Mouse (Mus musculus) liver, adult 2 months (tissue): Measurements from ENCODE around the gene Olfr1152. TPM values are rescaled to one million over a fixed set of nuclear protein-coding genes. Genes with fewer than 3 reads are reported as not detected.

Experiments
- DNase-seq: peaks from one replicate; pipeline ENCODE4 v3.0.0-alpha.2; 2011; ENCODE audit warnings: low read depth, low spot score; ENCODE audit errors: extremely low read depth
- H3K27ac ChIP-seq: fragments of 200-500 bp; replicated peaks from 2 replicates; pipeline ENCODE4 v1.5.1; 2012; ENCODE audit warnings: low read depth, mild to moderate bottlenecking, control low read depth, inconsistent platforms, low read length; ENCODE audit not compliant: insufficient read depth
- H3K27me3 ChIP-seq: fragments of 200-500 bp; 2 replicates; pipeline ENCODE4 v1.6.1; 2012; ENCODE audit warnings: mild to moderate bottlenecking, moderate library complexity, low read length, inconsistent platforms; ENCODE audit not compliant: control insufficient read depth, insufficient read depth
- H3K36me3 ChIP-seq: fragments of 200-500 bp; 2 replicates; pipeline ENCODE4 v1.6.1; 2012; ENCODE audit warnings: low read length, inconsistent platforms; ENCODE audit not compliant: control insufficient read depth, insufficient read depth
- H3K4me1 ChIP-seq: fragments of 200-500 bp; 2 replicates; pipeline ENCODE4 v1.6.1; 2011; ENCODE audit warnings: low read length; ENCODE audit not compliant: control insufficient read depth, insufficient read depth
- H3K4me3 ChIP-seq: fragments of 200-500 bp; 2 replicates; pipeline ENCODE4 v1.5.1; 2011; ENCODE audit warnings: low read depth, mild to moderate bottlenecking, control low read depth, low read length, moderate library complexity; ENCODE audit not compliant: insufficient read depth
- H3K79me2 ChIP-seq: fragments of 200-500 bp; 2 replicates; pipeline ENCODE4 v1.6.1; 2012; ENCODE audit warnings: inconsistent platforms, mild to moderate bottlenecking, low read length, moderate library complexity; ENCODE audit not compliant: control insufficient read depth, insufficient read depth
- H3K9ac ChIP-seq: fragments of 200-500 bp; 2 replicates; pipeline ENCODE4 v1.6.1; 2012; ENCODE audit warnings: low read depth, mild to moderate bottlenecking, control low read depth, inconsistent platforms, low read length
- CTCF ChIP-seq: fragments of 200-500 bp; IDR thresholded peaks from 2 replicates; pipeline ENCODE4 v1.5.1; 2011; ENCODE audit warnings: low read depth, low read length, control low read depth
- POLR2A ChIP-seq: fragments of 200-500 bp; IDR thresholded peaks from 2 replicates; pipeline ENCODE4 v1.6.1; 2011; ENCODE audit warnings: low read length, control low read depth; ENCODE audit not compliant: insufficient read depth; ENCODE audit errors: extremely low read depth
- WGBS: fragments of 180-500 bp; shearing (Covaris S2); methylation state at CpG from one replicate; pipeline ENCODE4 v1.1.7; 2018; 5-methylcytosine and 5-hydroxymethylcytosine counted together
- polyA plus RNA-seq: library from polyadenylated mRNA; depleted of rRNA; stranded (reverse); fragments of >200 nt; gene quantifications from 2 replicates; pipeline ENCODE4 v1.2.3, GENCODE M21; 2012; rRNA removed
- total RNA-seq: library from RNA; depleted of rRNA; stranded (reverse); fragments of >200 nt; gene quantifications from 2 replicates; pipeline ENCODE4 v1.2.3, GENCODE M21; 2014; rRNA removed

Gene Olfr1152
- total RNA-seq (not detected in 2 replicates), polyA plus RNA-seq (not detected in 2 replicates)

DNA sequence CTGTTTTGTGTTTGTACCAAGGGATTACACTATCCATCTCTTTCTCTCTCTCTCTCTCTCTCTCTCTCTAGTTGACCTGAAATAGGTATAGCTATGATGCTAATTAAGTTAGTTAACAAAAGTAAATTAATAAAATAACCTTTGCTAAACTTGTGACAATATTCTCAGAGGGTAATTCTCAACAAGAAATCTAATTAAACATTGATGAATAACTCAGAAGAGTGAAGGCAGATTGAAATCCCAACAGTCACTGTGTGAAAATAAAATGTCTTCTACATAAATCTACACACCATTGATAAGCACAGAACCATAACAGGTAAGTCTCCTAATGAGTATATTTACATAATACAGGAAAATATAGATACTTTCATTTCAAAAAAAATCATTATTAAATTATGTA is at the start of gene Olfr1152:
Gene Olfr1152, plus strand, starts transcription at position 301 of the 400 bp plus-strand sequence.
- TF ChIP-seq POLR2A (no peak), CTCF (no peak)
- no peak within 1 kb of the TSS for H3K9ac ChIP-seq

DNA sequence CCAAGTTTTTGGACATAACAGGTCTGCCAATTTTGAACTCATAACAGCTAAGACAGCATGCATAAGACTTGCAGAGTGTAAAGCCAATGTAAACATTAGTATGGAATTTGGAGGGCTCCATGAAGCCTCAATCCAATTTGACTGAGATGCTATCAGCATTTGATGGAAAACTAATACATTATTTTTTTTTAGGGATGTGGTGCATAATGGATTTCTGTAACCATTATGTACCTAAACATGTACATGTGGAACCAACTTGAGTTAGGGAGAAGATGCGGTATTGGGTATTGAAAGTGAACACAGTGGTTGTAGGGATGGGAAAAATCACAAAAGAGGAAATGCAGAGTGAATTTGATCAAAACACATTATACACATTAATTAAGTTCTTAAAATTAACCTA is 36.1 kb upstream of the Olfr1152 start, which contains the start of gene Olfr1148:
Gene Olfr1148, plus strand, starts transcription at position 301 of the 400 bp plus-strand sequence.
- H3K27me3 ChIP-seq, result no peaks in the 10 kb centered on the region
- H3K36me3 ChIP-seq, result no peaks in the 10 kb centered on the region
- WGBS, result 93% methylated on average over 1 of the region's 1 CpGs
- H3K9ac ChIP-seq, result no peak within 1 kb of the TSS
- no peaks in the 10 kb centered on the region for H3K4me1 ChIP-seq
- H3K79me2 ChIP-seq, result no peaks in the 10 kb centered on the region
- TF ChIP-seq POLR2A, result no peak
- no peak for TF ChIP-seq CTCF
- DNase-seq, result no peak
- no peak within 1 kb of the TSS for H3K27ac ChIP-seq
- no peak within 1 kb of the TSS for H3K4me3 ChIP-seq

More for the DNA sequence above, at the start of gene Olfr1152:
- Histone ChIP-seq H3K36me3 (no peaks in the 10 kb centered on the region), H3K4me1 (no peaks in the 10 kb centered on the region), H3K79me2 (no peaks in the 10 kb centered on the region), H3K4me3 (no peak within 1 kb of the TSS), H3K27me3 (no peaks in the 10 kb centered on the region), H3K27ac (no peak within 1 kb of the TSS)
- no peak for DNase-seq

DNA sequence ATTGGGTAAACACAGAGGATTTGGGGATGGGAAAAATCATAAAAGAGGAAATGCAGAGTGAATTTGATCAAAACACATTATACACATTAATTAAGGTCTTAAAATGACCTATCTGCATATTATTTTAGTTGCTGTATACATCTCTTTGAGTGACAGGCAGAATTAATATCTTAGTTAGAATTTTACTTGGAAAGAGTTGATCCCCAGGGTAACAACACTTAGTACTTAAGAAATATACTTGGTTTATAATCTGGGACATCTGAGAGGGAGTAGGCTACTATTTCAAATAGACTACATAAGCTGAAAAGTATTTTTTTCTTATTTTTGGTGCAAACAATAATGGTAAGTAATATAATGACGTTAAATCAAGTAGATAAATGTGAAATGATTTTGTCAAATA is 22.6 kb upstream of the Olfr1152 start, which contains the start of gene Olfr1150-ps1:
Gene Olfr1150-ps1, plus strand, starts transcription at position 301 of the 400 bp plus-strand sequence.
- no peak within 1 kb of the TSS for H3K27ac ChIP-seq
- H3K27me3 ChIP-seq, result no peaks in the 10 kb centered on the region
- H3K36me3 ChIP-seq, result no peaks in the 10 kb centered on the region
- H3K4me1 ChIP-seq, result peaks cover 5% of the 10 kb centered on the region; the same call in 1 of the 2 replicates
- no peak within 1 kb of the TSS for H3K9ac ChIP-seq
- DNase-seq, result no peak
- WGBS, result 77% methylated on average over 1 of the region's 1 CpGs
- H3K79me2 ChIP-seq, result no peaks in the 10 kb centered on the region
- H3K4me3 ChIP-seq, result no peak within 1 kb of the TSS
- no peak for TF ChIP-seq CTCF
- TF ChIP-seq POLR2A, result no peak

GRCm38 (mm10) chr2:87855562-87855961 is 10.7 kb upstream of the Olfr1152 start, which contains the start of gene Olfr1151:
Gene Olfr1151 (plus strand): TSS chr2:87855862.
- WGBS, result 79% methylated on average over 1 of the region's 1 CpGs
- H3K4me3 ChIP-seq, result no peak within 1 kb of the TSS
- DNase-seq, result no peak
- H3K36me3 ChIP-seq, result no peaks in the 10 kb centered on the region
- H3K9ac ChIP-seq, result no peak within 1 kb of the TSS
- no peak for TF ChIP-seq POLR2A
- TF ChIP-seq CTCF, result no peak
- no peaks in the 10 kb centered on the region for H3K4me1 ChIP-seq
- no peaks in the 10 kb centered on the region for H3K79me2 ChIP-seq
- no peaks in the 10 kb centered on the region for H3K27me3 ChIP-seq
- H3K27ac ChIP-seq, result no peak within 1 kb of the TSS

DNA sequence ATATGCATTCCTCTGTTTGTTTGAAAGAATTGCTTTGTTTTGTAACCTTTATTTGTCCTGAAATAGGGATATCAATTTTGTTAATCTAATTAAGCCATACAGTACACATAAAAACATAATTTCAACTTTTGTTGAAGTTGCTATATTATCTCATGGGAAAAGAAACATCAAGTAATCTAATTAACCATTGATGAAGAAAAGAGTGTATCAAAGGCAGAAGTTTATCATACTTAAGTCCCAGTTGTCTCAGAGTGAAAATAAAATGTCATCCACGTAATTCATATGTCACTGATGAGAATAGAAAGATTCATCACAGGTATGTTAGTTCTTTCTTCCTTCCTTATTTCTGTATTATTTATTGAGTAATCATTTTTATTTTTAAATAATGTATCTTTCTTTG is 28.4 kb downstream of the Olfr1152 start, which contains the start of gene Olfr1153:
Gene Olfr1153, plus strand, starts transcription at position 301 of the 400 bp plus-strand sequence.
- DNase-seq, result no peak
- H3K4me1 ChIP-seq, result no peaks in the 10 kb centered on the region
- H3K27me3 ChIP-seq, result no peaks in the 10 kb centered on the region
- no peaks in the 10 kb centered on the region for H3K36me3 ChIP-seq
- no peak within 1 kb of the TSS for H3K9ac ChIP-seq
- no peak for TF ChIP-seq POLR2A
- no peak for TF ChIP-seq CTCF
- no peak within 1 kb of the TSS for H3K27ac ChIP-seq
- 57% methylated on average over 1 of the region's 1 CpGs for WGBS
- H3K4me3 ChIP-seq, result no peak within 1 kb of the TSS
- no peaks in the 10 kb centered on the region for H3K79me2 ChIP-seq

- TF ChIP-seq CTCF, result no peak
- TF ChIP-seq POLR2A, result no peak
- Histone ChIP-seq H3K4me1 (no peaks in the 10 kb centered on the region), H3K9ac (no peak within 1 kb of the TSS), H3K36me3 (no peaks in the 10 kb centered on the region), H3K79me2 (no peaks in the 10 kb centered on the region), H3K4me3 (no peak within 1 kb of the TSS), H3K27me3 (no peaks in the 10 kb centered on the region), H3K27ac (no peak within 1 kb of the TSS)
- DNase-seq, result no peak
- WGBS, result 46% methylated on average over 1 of the region's 1 CpGs
Measured at GRCm38 (mm10) chr2:87905066-87905465, 38.8 kb downstream of the Olfr1152 start, which contains the start of gene Olfr1154. Gene Olfr1154 (minus strand): TSS chr2:87905166.

Other genes starting within 250 kb of the Olfr1152 start
- not detected in 2 replicates for gene Olfr1131, start 239.4 kb upstream of the Olfr1152 start, total RNA-seq
- gene Olfr1131, start 239.4 kb upstream of the Olfr1152 start, polyA plus RNA-seq, result not detected in 2 replicates
- not detected in 2 replicates for gene Olfr1132, start 229.0 kb upstream of the Olfr1152 start, total RNA-seq
- not detected in 2 replicates for gene Olfr1132, start 229.0 kb upstream of the Olfr1152 start, polyA plus RNA-seq
- not detected in 2 replicates for gene Olfr1133, start 219.1 kb upstream of the Olfr1152 start, total RNA-seq
- gene Olfr1133, start 219.1 kb upstream of the Olfr1152 start, polyA plus RNA-seq, result not detected in 2 replicates
- not detected in 2 replicates for gene Olfr1134, start 208.0 kb upstream of the Olfr1152 start, total RNA-seq
- not detected in 2 replicates for gene Olfr1134, start 208.0 kb upstream of the Olfr1152 start, polyA plus RNA-seq
- gene Olfr1135, start 192.8 kb upstream of the Olfr1152 start, total RNA-seq, result not detected in 2 replicates
- not detected in 2 replicates for gene Olfr1135, start 192.8 kb upstream of the Olfr1152 start, polyA plus RNA-seq
- gene Olfr1136, start 172.5 kb upstream of the Olfr1152 start, total RNA-seq, result not detected in 2 replicates
- gene Olfr1136, start 172.5 kb upstream of the Olfr1152 start, polyA plus RNA-seq, result not detected in 2 replicates
- gene Olfr1137, start 153.3 kb upstream of the Olfr1152 start, total RNA-seq, result not detected in 2 replicates
- not detected in 2 replicates for gene Olfr1137, start 153.3 kb upstream of the Olfr1152 start, polyA plus RNA-seq
- gene Olfr1138, start 126.5 kb upstream of the Olfr1152 start, total RNA-seq, result not detected in 2 replicates
- not detected in 2 replicates for gene Olfr1138, start 126.5 kb upstream of the Olfr1152 start, polyA plus RNA-seq
- gene Olfr1140, start 122.7 kb upstream of the Olfr1152 start, total RNA-seq, result not detected in 2 replicates
- gene Olfr1140, start 122.7 kb upstream of the Olfr1152 start, polyA plus RNA-seq, result not detected in 2 replicates
- gene Olfr1141, start 112.5 kb upstream of the Olfr1152 start, total RNA-seq, result not detected in 2 replicates
- gene Olfr1141, start 112.5 kb upstream of the Olfr1152 start, polyA plus RNA-seq, result not detected in 2 replicates
- not detected in 2 replicates for gene Olfr152, start 87.0 kb upstream of the Olfr1152 start, total RNA-seq
- gene Olfr152, start 87.0 kb upstream of the Olfr1152 start, polyA plus RNA-seq, result not detected in 2 replicates
- not detected in 2 replicates for gene Olfr1143, start 65.9 kb upstream of the Olfr1152 start, total RNA-seq
- gene Olfr1143, start 65.9 kb upstream of the Olfr1152 start, polyA plus RNA-seq, result not detected in 2 replicates
- gene Olfr1145, start 56.7 kb upstream of the Olfr1152 start, total RNA-seq, result not detected in 2 replicates
- not detected in 2 replicates for gene Olfr1145, start 56.7 kb upstream of the Olfr1152 start, polyA plus RNA-seq
- not detected in 2 replicates for gene Olfr1148, start 36.0 kb upstream of the Olfr1152 start, total RNA-seq
- not detected in 2 replicates for gene Olfr1148, start 36.0 kb upstream of the Olfr1152 start, polyA plus RNA-seq
- not detected in 2 replicates for gene Olfr1150-ps1, start 22.5 kb upstream of the Olfr1152 start, total RNA-seq
- gene Olfr1150-ps1, start 22.5 kb upstream of the Olfr1152 start, polyA plus RNA-seq, result not detected in 2 replicates
- gene Olfr1151, start 10.6 kb upstream of the Olfr1152 start, total RNA-seq, result not detected in 2 replicates
- not detected in 2 replicates for gene Olfr1151, start 10.6 kb upstream of the Olfr1152 start, polyA plus RNA-seq
- not detected in 2 replicates for gene Olfr1153, start 28.5 kb downstream of the Olfr1152 start, total RNA-seq
- not detected in 2 replicates for gene Olfr1153, start 28.5 kb downstream of the Olfr1152 start, polyA plus RNA-seq
- gene Olfr1154, start 38.7 kb downstream of the Olfr1152 start, total RNA-seq, result not detected in 2 replicates
- gene Olfr1154, start 38.7 kb downstream of the Olfr1152 start, polyA plus RNA-seq, result not detected in 2 replicates
- gene Olfr1155, start 78.6 kb downstream of the Olfr1152 start, total RNA-seq, result not detected in 2 replicates
- gene Olfr1155, start 78.6 kb downstream of the Olfr1152 start, polyA plus RNA-seq, result not detected in 2 replicates
- gene Olfr1156, start 86.6 kb downstream of the Olfr1152 start, total RNA-seq, result not detected in 2 replicates
- gene Olfr1156, start 86.6 kb downstream of the Olfr1152 start, polyA plus RNA-seq, result not detected in 2 replicates
- not detected in 2 replicates for gene Olfr1157, start 101.8 kb downstream of the Olfr1152 start, total RNA-seq
- not detected in 2 replicates for gene Olfr1157, start 101.8 kb downstream of the Olfr1152 start, polyA plus RNA-seq
- not detected in 2 replicates for gene Olfr74, start 108.2 kb downstream of the Olfr1152 start, total RNA-seq
- not detected in 2 replicates for gene Olfr74, start 108.2 kb downstream of the Olfr1152 start, polyA plus RNA-seq
- not detected in 2 replicates for gene Olfr1158, start 123.6 kb downstream of the Olfr1152 start, total RNA-seq
- not detected in 2 replicates for gene Olfr1158, start 123.6 kb downstream of the Olfr1152 start, polyA plus RNA-seq
- gene Olfr1160, start 141.8 kb downstream of the Olfr1152 start, total RNA-seq, result not detected in 2 replicates
- gene Olfr1160, start 141.8 kb downstream of the Olfr1152 start, polyA plus RNA-seq, result not detected in 2 replicates
- gene Olfr1161, start 156.3 kb downstream of the Olfr1152 start, total RNA-seq, result not detected in 2 replicates
- not detected in 2 replicates for gene Olfr1161, start 156.3 kb downstream of the Olfr1152 start, polyA plus RNA-seq
- gene Olfr73, start 171.2 kb downstream of the Olfr1152 start, total RNA-seq, result not detected in 2 replicates
- gene Olfr73, start 171.2 kb downstream of the Olfr1152 start, polyA plus RNA-seq, result not detected in 2 replicates
- gene Olfr1162, start 184.6 kb downstream of the Olfr1152 start, total RNA-seq, result not detected in 2 replicates
- not detected in 2 replicates for gene Olfr1162, start 184.6 kb downstream of the Olfr1152 start, polyA plus RNA-seq
- not detected in 2 replicates for gene Olfr1163, start 205.3 kb downstream of the Olfr1152 start, total RNA-seq
- not detected in 2 replicates for gene Olfr1163, start 205.3 kb downstream of the Olfr1152 start, polyA plus RNA-seq
- gene Olfr1164, start 227.5 kb downstream of the Olfr1152 start, total RNA-seq, result not detected in 2 replicates
- gene Olfr1164, start 227.5 kb downstream of the Olfr1152 start, polyA plus RNA-seq, result not detected in 2 replicates